ENCODE assay signal across 22 mouse cellular contexts in the genomic region with DNA sequence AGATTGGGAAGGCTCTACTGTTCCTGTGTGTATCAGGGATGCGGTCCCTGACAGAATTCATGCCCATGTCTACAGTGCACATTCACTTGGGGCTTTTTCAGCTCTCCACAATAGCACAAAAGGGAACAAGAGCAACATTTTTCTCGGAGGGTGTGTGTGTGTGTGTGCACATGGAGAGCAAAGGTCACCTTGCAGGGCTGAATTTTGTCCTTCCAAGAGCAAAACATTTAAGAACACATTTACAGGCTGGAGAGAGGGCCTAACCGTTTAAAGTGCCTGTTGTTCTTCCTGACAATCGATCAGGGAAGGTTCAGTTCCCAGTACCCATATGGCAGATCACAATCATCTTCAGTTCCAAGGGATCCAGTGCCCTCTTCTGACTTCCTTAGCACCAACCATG.
"Had no signal": no experiment of that assay in that cellular context is flagged by ENCODE, and none has a peak within 500 bp of the region (broad histone marks: within the 10 kb centered on the region; RNA-seq: fewer than 3 reads in every experiment).

No protein-coding gene starts in this region.

- ATAC-seq: intestine, postnatal 0 days; midbrain, embryonic 13.5 days; midbrain, embryonic 16.5 days had no signal

- H3K4me3 ChIP-seq: layer of hippocampus, adult 2 months; left cerebral cortex, adult 2 months; liver, embryonic 15.5 days; lung, embryonic 15.5 days; megakaryocyte, embryonic 14.5 days; midbrain, embryonic 10.5 days; midbrain, embryonic 13.5 days; myocyte; neural tube, embryonic 13.5 days; stomach, embryonic 15.5 days had no signal

- H3K27me3 ChIP-seq: liver, embryonic 15.5 days; lung, embryonic 15.5 days; megakaryocyte, embryonic 14.5 days; midbrain, embryonic 13.5 days; neural tube, embryonic 13.5 days; stomach, embryonic 15.5 days had no signal

- DNase-seq: layer of hippocampus, adult 9-11 months; layer of hippocampus, postnatal 36 days; lung, adult 18-20 months; lung, postnatal 10 days; lung, postnatal 36 days; retina, postnatal 1 day; right cerebral cortex, postnatal 25 days; spleen, adult 18-20 months; thymus, postnatal 25 days had no signal

- H3K9me3 ChIP-seq: liver, embryonic 15.5 days; lung, embryonic 15.5 days; megakaryocyte, embryonic 14.5 days; midbrain, embryonic 10.5 days; midbrain, embryonic 13.5 days; neural tube, embryonic 13.5 days; stomach, embryonic 15.5 days had no signal

- H3K36me3 ChIP-seq: liver, embryonic 15.5 days; lung, embryonic 15.5 days; neural tube, embryonic 13.5 days; stomach, embryonic 15.5 days had no signal

- H3K9ac ChIP-seq: liver, embryonic 15.5 days; lung, embryonic 15.5 days; midbrain, embryonic 13.5 days; neural tube, embryonic 13.5 days; stomach, embryonic 15.5 days had no signal

- H3K27ac ChIP-seq: layer of hippocampus, adult 2 months; left cerebral cortex, adult 2 months; liver, embryonic 15.5 days; lung, embryonic 15.5 days; midbrain, embryonic 10.5 days; midbrain, embryonic 13.5 days; neural tube, embryonic 13.5 days; stomach, embryonic 15.5 days had no signal

- H3K4me2 ChIP-seq: liver, embryonic 11.5 days; liver, embryonic 15.5 days; lung, embryonic 15.5 days; midbrain, embryonic 13.5 days; neural tube, embryonic 13.5 days; stomach, embryonic 15.5 days had no signal
